Mouse (Mus musculus) C2C12 (cell line): ENCODE measurements around the gene Pla2g2f.

Experiments
- CEBPB ChIP-seq: IDR thresholded peaks from one replicate; pipeline ENCODE4 v1.6.1; 2011; ENCODE audit warnings: low read depth, mild to moderate bottlenecking, control low read depth, moderate library complexity
- CTCF ChIP-seq: IDR thresholded peaks from one replicate; pipeline ENCODE4 v1.5.1; 2011; ENCODE audit not compliant: control insufficient read depth, insufficient read depth, insufficient read length
- FOSL1 ChIP-seq: IDR thresholded peaks from one replicate; pipeline ENCODE4 v1.8.0; 2011; ENCODE audit warnings: mild to moderate bottlenecking, low read length; ENCODE audit not compliant: poor library complexity, insufficient read depth, severe bottlenecking
- MAX ChIP-seq: IDR thresholded peaks from one replicate; pipeline ENCODE4 v1.6.1; 2011; ENCODE audit warnings: mild to moderate bottlenecking, control low read depth
- MYOD1 ChIP-seq: IDR thresholded peaks from one replicate; pipeline ENCODE4 v1.6.1; 2011; ENCODE audit warnings: low read depth; ENCODE audit not compliant: control insufficient read depth, insufficient read length
- MYOG ChIP-seq: IDR thresholded peaks from one replicate; pipeline ENCODE4 v1.6.1; 2011; ENCODE audit not compliant: control insufficient read depth, insufficient read length; ENCODE audit errors: extremely low read depth
- USF1 ChIP-seq: IDR thresholded peaks from one replicate; pipeline ENCODE4 v1.6.1; 2011; ENCODE audit warnings: low read depth, mild to moderate bottlenecking, control low read depth, moderate library complexity

GRCm38 (mm10) chr4:138757416-138757815, at the start of gene Pla2g2f:
- TF ChIP-seq FOSL1 (no peak), CTCF (no peak), MYOG (no peak), MAX (no peak), CEBPB (no peak), MYOD1 (no peak), USF1 (no peak)
